Mouse (Mus musculus) lung, postnatal 0 days (tissue): ENCODE data around the gene Rbms1. TPM values are rescaled to one million over a fixed set of nuclear protein-coding genes. Genes with fewer than 3 reads are reported as not detected.

ENCODE experiments used
- ATAC-seq: fragments of 200-750 bp; cut with Nextera tagmentation; 2 replicates; pipeline ENCODE4 v1.8.0; 2017; ENCODE audit warnings: moderate library complexity
- DNase-seq: peaks from one replicate; pipeline ENCODE4 v3.0.0-alpha.2; 2016; ENCODE audit warnings: low spot score
- H3K27ac ChIP-seq: fragments of 300-500 bp; sonication (generic); 2 replicates; pipeline ENCODE4 v1.5.1; 2014; ENCODE audit warnings: antibody characterized with exemption, mild to moderate bottlenecking, low read length, mixed read lengths
- H3K27me3 ChIP-seq: fragments of 300-500 bp; sonication (generic); replicated peaks from 2 replicates; pipeline ENCODE4 v1.6.1; 2014; ENCODE audit warnings: low read length, mixed read lengths; ENCODE audit not compliant: insufficient read depth
- H3K36me3 ChIP-seq: fragments of 300-500 bp; sonication (generic); 2 replicates; pipeline ENCODE4 v1.6.1; 2014; ENCODE audit warnings: low read length, mixed read lengths; ENCODE audit not compliant: insufficient read depth
- H3K4me1 ChIP-seq: fragments of 300-500 bp; sonication (generic); 2 replicates; pipeline ENCODE4 v1.6.1; 2014; ENCODE audit warnings: antibody characterized with exemption, low read depth, low read length, mixed read lengths; ENCODE audit not compliant: insufficient read depth
- H3K4me2 ChIP-seq: fragments of 300-500 bp; sonication (generic); replicated peaks from 2 replicates; pipeline ENCODE4 v1.6.1; 2014; ENCODE audit warnings: low read depth, mild to moderate bottlenecking, low read length, moderate library complexity, mixed read lengths
- H3K4me3 ChIP-seq: fragments of 300-500 bp; sonication (generic); 2 replicates; pipeline ENCODE4 v1.5.1; 2014; ENCODE audit warnings: low read depth, low read length
- H3K9ac ChIP-seq: fragments of 300-500 bp; sonication (generic); replicated peaks from 2 replicates; pipeline ENCODE4 v1.6.1; 2014; ENCODE audit warnings: low read depth, mild to moderate bottlenecking
- H3K9me3 ChIP-seq: fragments of 300-500 bp; sonication (generic); 2 replicates; pipeline ENCODE4 v1.6.1; 2016; ENCODE audit warnings: low read length, mixed read lengths
- CTCF ChIP-seq: IDR thresholded peaks from 2 replicates; pipeline ENCODE4 v1.5.1; 2016; ENCODE audit warnings: antibody characterized with exemption, mild to moderate bottlenecking
- EP300 ChIP-seq: IDR thresholded peaks from 2 replicates; pipeline ENCODE4 v1.6.1; 2016; ENCODE audit warnings: antibody characterized with exemption, mild to moderate bottlenecking, control low read depth
- WGBS: fragments of 180-500 bp; shearing (Covaris S2); extraction: QIAGEN DNeasy Blood & Tissue Kit; methylation state at CpG from one replicate; pipeline ENCODE4 v1.1.7; 2014; 5-methylcytosine and 5-hydroxymethylcytosine counted together
- polyA plus RNA-seq: library from polyadenylated mRNA; unstranded; fragments of >200 nt; fragmentation: Nextera tagmentation; extraction: Ambion mirVana; gene quantifications from 2 replicates; pipeline ENCODE4 v1.2.1, GENCODE M21; 2015

Gene Rbms1
- polyA plus RNA-seq, 1 experiment from 2014 or later, result 156 TPM

- 13% methylated on average over 5 of the region's 5 CpGs for WGBS
These were observed 624 bp upstream of the Rbms1 start for GRCm38 (mm10) chr2:60963616-60964015.

GRCm38 (mm10) chr2:60962001-60962670, 856 bp downstream of the Rbms1 start:
- Histone ChIP-seq H3K4me2 (peak overlapping the region; percentile 46), H3K36me3 (no peaks in the 10 kb centered on the region), H3K4me3 (peak overlapping the region; percentile 94), H3K4me1 (peaks cover 3% of the 10 kb centered on the region; the same call in 1 of the 2 replicates), H3K27ac (peak overlapping the region; percentile 98), H3K9ac (peak overlapping the region; percentile 93), H3K27me3 (no peaks in the 10 kb centered on the region), H3K9me3 (no peaks in the 10 kb centered on the region)
- 1% methylated on average over 18 of the region's 64 CpGs for WGBS
- peak; percentile 86 for ATAC-seq
- peak; percentile 77 for DNase-seq
- TF ChIP-seq CTCF, result peak; percentile 4; the same call in 1 of the 2 replicates
- no peak for TF ChIP-seq EP300

More at GRCm38 (mm10) chr2:60963616-60964015, 624 bp upstream of the Rbms1 start:
- no peaks in the 10 kb centered on the region for H3K9me3 ChIP-seq
- peak overlapping the region; percentile 98 for H3K27ac ChIP-seq
- DNase-seq (peak; percentile 71), ATAC-seq (0 out of 2 replicates have a peak, but pooled peaks have one; percentile 5)
- TF ChIP-seq CTCF (no peak), EP300 (peak; percentile 51; the same call in 1 of the 2 replicates)
- peak overlapping the region; percentile 93; the same call in 1 of the 2 replicates for H3K9ac ChIP-seq
- peak overlapping the region; percentile 46 for H3K4me2 ChIP-seq
- H3K4me3 ChIP-seq, result peak overlapping the region; percentile 94
- no peaks in the 10 kb centered on the region for H3K36me3 ChIP-seq
- no peaks in the 10 kb centered on the region for H3K27me3 ChIP-seq
- peaks cover 3% of the 10 kb centered on the region; the same call in 1 of the 2 replicates for H3K4me1 ChIP-seq

DNA sequence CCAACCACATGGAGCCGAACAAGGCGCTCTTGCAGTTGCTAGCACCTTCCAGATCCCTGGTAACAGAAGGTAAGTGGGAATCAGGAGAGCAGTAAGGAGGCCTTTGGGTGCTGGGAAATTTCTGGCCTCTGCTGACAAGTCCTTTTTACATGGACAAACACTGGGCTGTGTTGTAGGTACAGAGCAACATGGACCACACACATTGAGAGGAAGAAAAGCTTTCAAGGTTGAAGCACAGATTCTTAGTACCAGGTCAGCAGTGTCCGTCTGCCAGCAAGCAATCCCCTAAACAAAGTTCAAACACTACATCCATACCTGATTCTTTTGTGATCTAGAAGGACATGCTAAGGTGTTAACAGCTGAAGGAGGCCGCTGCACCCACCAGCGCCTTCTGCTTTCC, 1.7 kb downstream of the Rbms1 start:
- 15% methylated on average over 5 of the region's 5 CpGs for WGBS
- Histone ChIP-seq H3K27ac (peak overlapping the region; percentile 98), H3K36me3 (no peaks in the 10 kb centered on the region), H3K4me2 (peak overlapping the region; percentile 46), H3K4me3 (peak overlapping the region; percentile 94), H3K9ac (peak overlapping the region; percentile 93; the same call in 1 of the 2 replicates), H3K27me3 (no peaks in the 10 kb centered on the region), H3K4me1 (peaks cover 3% of the 10 kb centered on the region; the same call in 1 of the 2 replicates), H3K9me3 (no peaks in the 10 kb centered on the region)
- ATAC-seq (no peak), DNase-seq (peak; percentile 21)
- TF ChIP-seq CTCF (no peak), EP300 (no peak)

- Histone ChIP-seq H3K27me3 (no peaks in the 10 kb centered on the region), H3K4me2 (no peak overlapping the region), H3K27ac (no peak overlapping the region), H3K9ac (no peak overlapping the region), H3K9me3 (0 out of 2 replicates have a peak, but pooled peaks cover 3% of the 10 kb centered on the region), H3K4me1 (peaks cover 6% of the 10 kb centered on the region), H3K36me3 (no peaks in the 10 kb centered on the region), H3K4me3 (no peak overlapping the region)
- TF ChIP-seq EP300 (no peak), CTCF (0 out of 2 replicates have a peak, but pooled peaks have one; percentile 12)
- WGBS, result 47% methylated on average over 3 of the region's 3 CpGs
- no peak for ATAC-seq
- DNase-seq, result no peak
These were observed 14.8 kb downstream of the Rbms1 start for GRCm38 (mm10) chr2:60948241-60948640.

DNA sequence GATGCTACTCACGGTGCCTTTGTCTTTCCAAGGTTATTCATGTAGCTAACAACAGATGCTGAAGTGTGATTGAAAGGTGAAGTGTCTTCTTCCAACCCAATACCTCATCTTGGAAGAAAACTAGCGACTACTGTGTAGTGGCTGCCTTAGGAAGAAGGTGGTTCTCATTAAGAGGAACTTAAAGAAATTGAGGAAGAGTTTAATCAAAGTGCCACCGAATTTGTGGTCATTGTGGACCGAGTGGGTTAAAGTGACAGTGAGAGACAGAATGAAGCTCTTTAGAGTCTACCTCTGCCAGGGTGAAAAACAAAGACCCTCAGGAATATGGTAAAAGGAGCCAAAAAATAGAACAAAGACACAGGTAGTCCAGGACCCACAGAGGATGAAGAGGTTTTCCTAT, 15.2 kb downstream of the Rbms1 start:
- Histone ChIP-seq H3K4me3 (no peak overlapping the region), H3K9me3 (0 out of 2 replicates have a peak, but pooled peaks cover 3% of the 10 kb centered on the region), H3K4me1 (peaks cover 6% of the 10 kb centered on the region), H3K4me2 (no peak overlapping the region), H3K27me3 (no peaks in the 10 kb centered on the region), H3K36me3 (no peaks in the 10 kb centered on the region), H3K9ac (no peak overlapping the region), H3K27ac (no peak overlapping the region)
- ATAC-seq (no peak), DNase-seq (no peak)
- no peak for TF ChIP-seq EP300
- TF ChIP-seq CTCF, result no peak
- WGBS, result 84% methylated on average over 4 of the region's 4 CpGs

DNA sequence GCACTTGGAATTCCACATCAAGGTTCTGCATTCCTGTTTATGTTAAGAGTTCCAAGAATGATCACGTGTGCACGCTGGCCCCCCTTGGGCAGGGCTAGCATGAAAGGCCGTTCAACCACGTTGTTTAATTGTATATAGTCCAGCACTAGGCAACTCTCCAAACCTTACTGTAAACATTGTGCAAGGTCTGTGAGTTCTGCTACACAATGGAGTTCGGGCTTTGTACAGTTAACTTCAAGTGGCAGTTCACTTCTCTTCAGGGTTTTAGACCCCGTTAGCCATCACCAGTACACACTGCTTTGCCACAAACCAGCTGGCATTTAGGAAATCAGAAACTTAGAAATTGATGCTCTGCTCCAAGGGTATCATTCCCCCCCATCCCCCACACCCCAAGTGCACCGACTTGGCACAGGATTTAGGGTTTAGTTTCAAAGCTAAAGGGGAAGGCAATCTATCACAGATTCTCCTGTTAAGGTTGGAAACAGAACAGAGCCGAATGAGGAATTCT, 22.5 kb downstream of the Rbms1 start:
- DNase-seq (peak; percentile 96), ATAC-seq (peak; percentile 99)
- 3% methylated on average over 8 of the region's 8 CpGs for WGBS
- no peaks in the 10 kb centered on the region for H3K27me3 ChIP-seq
- H3K4me2 ChIP-seq, result peak overlapping the region; percentile 58
- peak overlapping the region; percentile 81 for H3K27ac ChIP-seq
- peaks cover 3% of the 10 kb centered on the region for H3K4me1 ChIP-seq
- no peaks in the 10 kb centered on the region for H3K36me3 ChIP-seq
- peak overlapping the region; percentile 34 for H3K4me3 ChIP-seq
- H3K9me3 ChIP-seq, result no peaks in the 10 kb centered on the region
- H3K9ac ChIP-seq, result no peak overlapping the region
- TF ChIP-seq EP300 (peak; percentile 97), CTCF (no peak)
